Mouse (Mus musculus) embryonic fibroblast, embryonic 13.5 days (primary cell): ENCODE data around the gene Cyth1.

Experiments used
- CTCF ChIP-seq: IDR thresholded peaks from 2 replicates; pipeline ENCODE4 v1.5.1; 2011; ENCODE audit warnings: mild to moderate bottlenecking, control low read depth, low read length, moderate library complexity, borderline replicate concordance; ENCODE audit not compliant: insufficient read depth
- POLR2A ChIP-seq: IDR thresholded peaks from 2 replicates; pipeline ENCODE4 v1.6.1; 2011; ENCODE audit warnings: low read depth, mild to moderate bottlenecking, control low read depth, low read length, moderate library complexity

DNA sequence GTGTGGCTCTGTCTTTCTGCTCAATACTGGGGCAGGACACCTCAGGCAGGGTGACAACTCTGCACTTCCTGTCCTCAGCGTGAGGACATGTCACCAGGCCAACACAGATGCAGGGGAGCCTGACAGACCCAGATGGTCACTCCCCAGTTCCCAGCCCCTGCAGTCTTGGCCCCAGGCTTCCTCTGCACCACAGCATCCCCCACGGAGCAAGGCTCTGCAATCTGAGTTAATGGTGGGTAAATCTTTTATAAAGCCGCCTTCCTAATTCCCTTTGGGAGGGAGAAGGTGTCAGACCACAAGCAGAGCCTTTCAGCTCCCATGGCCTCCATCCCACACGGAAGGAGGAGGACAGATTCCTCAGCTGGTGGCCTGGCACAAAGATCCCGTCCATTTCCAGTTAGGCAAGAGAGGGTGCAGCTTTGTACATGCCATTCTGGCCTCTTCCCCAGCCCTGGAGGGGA is 112.2 kb downstream of the Cyth1 start:
- no peak for TF ChIP-seq POLR2A
- no peak for TF ChIP-seq CTCF
